Mouse (Mus musculus) cerebellum, adult 2 months (tissue): ENCODE data around the gene Cox8a. TPM values are rescaled to one million over a fixed set of nuclear protein-coding genes. Genes with fewer than 3 reads are reported as not detected.

Source experiments
- DNase-seq, 2 experiments: peaks; one replicate each; pipeline ENCODE4 v3.0.0; 2021
- H3K27ac ChIP-seq: fragments of 200-500 bp; 2 replicates; pipeline ENCODE4 v1.5.1; 2012; ENCODE audit warnings: low read length, control low read depth, inconsistent platforms; ENCODE audit not compliant: insufficient read depth
- H3K27me3 ChIP-seq: fragments of 200-500 bp; 2 replicates; pipeline ENCODE4 v1.6.1; 2012; ENCODE audit warnings: inconsistent platforms, mild to moderate bottlenecking, low read length, moderate library complexity; ENCODE audit not compliant: control insufficient read depth, insufficient read depth
- H3K4me1 ChIP-seq: fragments of 200-500 bp; 2 replicates; pipeline ENCODE4 v1.6.1; 2011; ENCODE audit warnings: low read length; ENCODE audit not compliant: control insufficient read depth, insufficient read depth
- H3K4me3 ChIP-seq: fragments of 200-500 bp; replicated peaks from 2 replicates; pipeline ENCODE3; 2011; ENCODE audit warnings: mild to moderate bottlenecking, low read depth, low read length, control low read depth; ENCODE audit not compliant: insufficient read depth
- CTCF ChIP-seq: fragments of 200-500 bp; IDR thresholded peaks from 2 replicates; pipeline ENCODE4 v1.5.1; 2011; ENCODE audit warnings: low read depth, mild to moderate bottlenecking, control low read depth, low read length, moderate library complexity, borderline replicate concordance; ENCODE audit not compliant: insufficient read depth
- POLR2A ChIP-seq: fragments of 200-500 bp; IDR thresholded peaks from 2 replicates; pipeline ENCODE4 v1.6.1; 2011; ENCODE audit warnings: low read length, control low read depth, borderline replicate concordance; ENCODE audit not compliant: insufficient read depth
- WGBS: fragments of 180-500 bp; shearing (Covaris S2); methylation state at CpG from one replicate; pipeline ENCODE4 v1.1.7; 2018; 5-methylcytosine and 5-hydroxymethylcytosine counted together
- polyA plus RNA-seq: library from polyadenylated mRNA; depleted of rRNA; stranded (reverse); fragments of >200 nt; gene quantifications from 2 replicates; pipeline ENCODE4 v1.2.3, GENCODE M21; 2012; rRNA removed

The Cox8a gene
- polyA plus RNA-seq, 1 experiment = 1,171 TPM

GRCm38 (mm10) chr19:7168423-7168822, 49.0 kb downstream of the Cox8a start:
- 52% methylated on average over 2 of the region's 2 CpGs for WGBS
- Histone ChIP-seq H3K27me3 (no peaks in the 10 kb centered on the region), H3K4me1 (no peaks in the 10 kb centered on the region; the same call in 1 of the 2 replicates), H3K27ac (no peak overlapping the region), H3K4me3 (no peak overlapping the region)
- DNase-seq = no peak
- TF ChIP-seq CTCF (no peak), POLR2A (no peak)

- 23% methylated on average over 6 of the region's 6 CpGs for WGBS
- DNase-seq = no peak
- no peak overlapping the region for H3K27ac ChIP-seq
- H3K4me3 ChIP-seq = no peak overlapping the region
- peaks cover 5% of the 10 kb centered on the region for H3K4me1 ChIP-seq
- no peaks in the 10 kb centered on the region for H3K27me3 ChIP-seq
- TF ChIP-seq CTCF (no peak), POLR2A (no peak)
Measured at GRCm38 (mm10) chr19:7166767-7167166, 50.6 kb downstream of the Cox8a start.

GRCm38 (mm10) chr19:7166200-7166711, 51.2 kb downstream of the Cox8a start:
- peaks cover 9% of the 10 kb centered on the region for H3K4me1 ChIP-seq
- no peaks in the 10 kb centered on the region for H3K27me3 ChIP-seq
- H3K27ac ChIP-seq = no peak overlapping the region
- no peak for DNase-seq
- WGBS = 6% methylated on average over 15 of the region's 15 CpGs
- H3K4me3 ChIP-seq = peak overlapping the region; percentile 23
- no peak for TF ChIP-seq CTCF
- TF ChIP-seq POLR2A = no peak

- peak; percentile 72 to 76 for DNase-seq
- WGBS = 1% methylated on average over 66 of the region's 105 CpGs
- 0 out of 2 replicates have a peak, but pooled peaks have one; percentile 26 for TF ChIP-seq POLR2A
- TF ChIP-seq CTCF = no peak
- H3K4me3 ChIP-seq = peak overlapping the region; percentile 92
- no peaks in the 10 kb centered on the region for H3K27me3 ChIP-seq
- peaks cover 11% of the 10 kb centered on the region for H3K4me1 ChIP-seq
- peak overlapping the region; percentile 83; the same call in 1 of the 2 replicates for H3K27ac ChIP-seq
Measured at GRCm38 (mm10) chr19:7165509-7166199, 51.8 kb downstream of the Cox8a start.

Other genes starting within 250 kb of the Cox8a start
- gene Ppp1r14b, start 242.6 kb downstream of the Cox8a start, polyA plus RNA-seq = 50.1 and 51.7 TPM in 2 replicates
- gene Plcb3, start 241.1 kb downstream of the Cox8a start, polyA plus RNA-seq = 53.2 and 57.6 TPM in 2 replicates
- gene Fkbp2, start 237.1 kb downstream of the Cox8a start, polyA plus RNA-seq = 214 and 257 TPM in 2 replicates
- gene Vegfb, start 230.0 kb downstream of the Cox8a start, polyA plus RNA-seq = 90.4 and 100.0 TPM in 2 replicates
- gene Dnajc4, start 225.0 kb downstream of the Cox8a start, polyA plus RNA-seq = 63.6 and 66.4 TPM in 2 replicates
- 40.4 and 43.5 TPM in 2 replicates for gene Nudt22, start 221.5 kb downstream of the Cox8a start, polyA plus RNA-seq
- gene Trpt1, start 221.5 kb downstream of the Cox8a start, polyA plus RNA-seq = 29.6 and 31.3 TPM in 2 replicates
- gene Fermt3, start 198.1 kb downstream of the Cox8a start, polyA plus RNA-seq = 2.2 and 2.3 TPM in 2 replicates
- 215 and 217 TPM in 2 replicates for gene Stip1, start 177.6 kb downstream of the Cox8a start, polyA plus RNA-seq
- 30.8 and 33.8 TPM in 2 replicates for gene Macrod1, start 160.8 kb downstream of the Cox8a start, polyA plus RNA-seq
- gene Flrt1, start 111.9 kb downstream of the Cox8a start, polyA plus RNA-seq = 5.4 and 6.2 TPM in 2 replicates
- gene Otub1, start 11.3 kb downstream of the Cox8a start, polyA plus RNA-seq = 234 and 248 TPM in 2 replicates
- gene Naa40, start 23.6 kb upstream of the Cox8a start, polyA plus RNA-seq = 44.8 and 46.2 TPM in 2 replicates
- gene Rcor2, start 49.7 kb upstream of the Cox8a start, polyA plus RNA-seq = 8.7 and 9.2 TPM in 2 replicates
- 75.3 and 76.2 TPM in 2 replicates for gene Mark2, start 124.2 kb upstream of the Cox8a start, polyA plus RNA-seq
- 18.5 and 19.0 TPM in 2 replicates for gene Spindoc, start 165.4 kb upstream of the Cox8a start, polyA plus RNA-seq
- gene 2700081O15Rik, start 200.0 kb upstream of the Cox8a start, polyA plus RNA-seq = 16.3 and 16.6 TPM in 2 replicates